Mouse (Mus musculus) thymus, postnatal 25 days (tissue): ENCODE data around the gene Foxg1.

Source experiments
- DNase-seq: peaks from one replicate; pipeline ENCODE4 v3.0.0; 2022

Gene Foxg1

DNA sequence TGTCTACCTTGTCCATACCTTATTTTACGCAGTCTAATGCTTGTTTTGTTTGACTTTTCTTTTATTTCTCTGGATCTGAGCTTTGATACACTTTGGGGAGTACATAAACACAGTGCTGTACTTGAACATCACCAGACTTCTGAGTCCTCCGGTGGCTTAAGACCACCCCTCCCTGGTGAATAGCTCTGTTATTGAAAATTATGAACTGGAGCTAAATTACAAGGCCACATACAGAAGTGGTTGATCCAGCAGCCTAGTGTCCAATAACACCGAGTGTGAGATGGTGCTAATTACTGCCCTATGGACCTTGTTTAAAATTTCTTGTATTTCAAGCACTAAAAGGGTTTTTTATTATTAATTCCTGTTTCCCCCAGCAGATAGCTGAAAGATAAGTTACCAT is 35.5 kb downstream of the Foxg1 start:
- DNase-seq, result no peak
